Mouse (Mus musculus): ENCODE data around the gene Gga3. TPM values are rescaled to one million over a fixed set of nuclear protein-coding genes. Genes with fewer than 3 reads are reported as not detected.

The Gga3 gene
- polyA plus RNA-seq, 1 experiment from 2014 or later: 24.7 TPM

DNA sequence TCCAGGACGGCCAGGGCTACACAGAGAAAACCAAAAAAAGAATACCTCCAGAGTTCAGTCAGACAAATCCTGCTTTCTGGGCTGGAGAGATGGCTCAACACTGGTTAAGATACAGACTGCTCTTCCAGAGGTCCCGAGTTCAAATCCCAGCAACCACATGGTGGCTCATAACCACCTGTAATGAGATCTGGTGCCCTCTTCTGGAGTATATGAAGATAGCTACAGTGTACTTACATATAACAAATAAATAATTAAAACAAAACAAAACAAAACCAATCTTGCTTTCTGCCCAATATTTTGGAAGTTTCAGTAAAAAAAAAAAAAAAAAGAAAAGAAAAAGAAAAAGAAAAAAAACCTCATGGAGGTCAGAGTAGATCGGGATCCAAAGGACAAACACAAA, 8.6 kb downstream of the Gga3 start:
- Histone ChIP-seq H3K27me3 (ENCODE audit: control insufficient read depth, insufficient read depth, low read length) (no peaks in the 10 kb centered on the region), H3K4me3 (ENCODE audit: low read depth, low read length) (no peak overlapping the region), H3K27ac (ENCODE audit: low read depth, low read length) (no peak overlapping the region), H3K9ac (ENCODE audit: low read depth, low read length) (no peak overlapping the region), H3K9me3 (ENCODE audit: control insufficient read depth, low read length) (no peaks in the 10 kb centered on the region), H3K4me2 (replicated peaks; ENCODE audit: low read depth, low read length) (no peak overlapping the region), H3K4me1 (replicated peaks; ENCODE audit: control insufficient read depth, insufficient read depth, low read length) (no peaks in the 10 kb centered on the region), H3K36me3 (ENCODE audit: control insufficient read depth, insufficient read depth, low read length) (peaks cover 12% of the 10 kb centered on the region; the same call in 1 of the 2 replicates)
- 98% methylated on average over 3 of the region's 3 CpGs for WGBS
- ATAC-seq (ENCODE audit: low FRiP score) (no peak), DNase-seq (ENCODE audit: low spot score) (no peak)

DNA sequence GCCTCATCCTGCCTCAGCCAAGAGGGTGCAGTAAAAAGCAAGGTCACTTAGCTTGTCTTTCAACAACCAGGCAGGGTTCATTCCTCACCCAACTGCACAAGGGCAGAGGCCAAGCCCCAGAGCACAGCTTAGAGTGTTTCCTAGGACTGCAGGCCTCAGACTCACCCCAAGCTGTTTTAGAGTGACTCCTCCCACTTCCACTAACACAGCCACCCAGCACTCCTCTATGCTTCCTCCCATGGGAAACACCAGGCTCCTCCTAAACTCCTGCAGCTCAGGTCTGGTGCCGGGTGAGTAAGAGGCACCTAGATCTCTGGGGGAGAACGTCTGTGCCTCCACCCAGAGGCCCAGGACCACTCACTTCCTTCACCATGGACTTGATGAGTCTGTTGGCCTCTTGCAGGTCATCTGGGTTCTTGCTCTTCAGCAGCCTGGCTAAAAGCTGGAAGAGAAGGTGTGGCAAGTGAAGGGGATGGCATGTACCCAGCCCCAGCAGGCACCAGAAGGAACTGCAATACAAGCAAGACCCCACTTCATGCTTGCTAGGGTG, 13.2 kb downstream of the Gga3 start:
- Histone ChIP-seq H3K9ac (ENCODE audit: low read depth, low read length) (no peak overlapping the region), H3K4me1 (replicated peaks; ENCODE audit: control insufficient read depth, insufficient read depth, low read length) (no peaks in the 10 kb centered on the region), H3K4me3 (ENCODE audit: low read depth, low read length) (no peak overlapping the region), H3K27me3 (ENCODE audit: control insufficient read depth, insufficient read depth, low read length) (no peaks in the 10 kb centered on the region), H3K27ac (ENCODE audit: low read depth, low read length) (no peak overlapping the region), H3K36me3 (ENCODE audit: control insufficient read depth, insufficient read depth, low read length) (peaks cover 27% of the 10 kb centered on the region), H3K9me3 (ENCODE audit: control insufficient read depth, low read length) (no peaks in the 10 kb centered on the region), H3K4me2 (replicated peaks; ENCODE audit: low read depth, low read length) (no peak overlapping the region)
- no peak for ATAC-seq (ENCODE audit: low FRiP score)
- DNase-seq (ENCODE audit: low spot score): no peak
- 77% methylated on average over 2 of the region's 2 CpGs for WGBS

GRCm38 (mm10) chr11:115587984-115588383, 15.9 kb downstream of the Gga3 start:
- WGBS: 83% methylated on average over 9 of the region's 9 CpGs
- Histone ChIP-seq H3K4me3 (ENCODE audit: low read depth, low read length) (no peak overlapping the region), H3K9ac (ENCODE audit: low read depth, low read length) (no peak overlapping the region), H3K27me3 (ENCODE audit: control insufficient read depth, insufficient read depth, low read length) (no peaks in the 10 kb centered on the region), H3K27ac (ENCODE audit: low read depth, low read length) (no peak overlapping the region), H3K4me2 (replicated peaks; ENCODE audit: low read depth, low read length) (no peak overlapping the region), H3K9me3 (ENCODE audit: control insufficient read depth, low read length) (no peaks in the 10 kb centered on the region), H3K4me1 (replicated peaks; ENCODE audit: control insufficient read depth, insufficient read depth, low read length) (no peaks in the 10 kb centered on the region), H3K36me3 (ENCODE audit: control insufficient read depth, insufficient read depth, low read length) (peaks cover 35% of the 10 kb centered on the region)
- DNase-seq (ENCODE audit: low spot score): no peak
- ATAC-seq (ENCODE audit: low FRiP score): no peak

- DNase-seq (ENCODE audit: low spot score) (no peak), ATAC-seq (ENCODE audit: low FRiP score) (no peak)
- no peaks in the 10 kb centered on the region for H3K27me3 ChIP-seq (ENCODE audit: control insufficient read depth, insufficient read depth, low read length)
- H3K36me3 ChIP-seq (ENCODE audit: control insufficient read depth, insufficient read depth, low read length): peaks cover 36% of the 10 kb centered on the region
- H3K4me1 ChIP-seq (replicated peaks; ENCODE audit: control insufficient read depth, insufficient read depth, low read length): no peaks in the 10 kb centered on the region
- H3K9me3 ChIP-seq (ENCODE audit: control insufficient read depth, low read length): no peaks in the 10 kb centered on the region
- H3K9ac ChIP-seq (ENCODE audit: low read depth, low read length): no peak overlapping the region
- H3K4me2 ChIP-seq (replicated peaks; ENCODE audit: low read depth, low read length): no peak overlapping the region
- H3K27ac ChIP-seq (ENCODE audit: low read depth, low read length): no peak overlapping the region
- H3K4me3 ChIP-seq (ENCODE audit: low read depth, low read length): no peak overlapping the region
- 93% methylated on average over 9 of the region's 9 CpGs for WGBS
Measured at GRCm38 (mm10) chr11:115586403-115586802, 17.4 kb downstream of the Gga3 start.

GRCm38 (mm10) chr11:115585573-115586100, 18.2 kb downstream of the Gga3 start:
- ATAC-seq (ENCODE audit: low FRiP score) (no peak), DNase-seq (ENCODE audit: low spot score) (no peak)
- no peak overlapping the region for H3K4me3 ChIP-seq (ENCODE audit: low read depth, low read length)
- 90% methylated on average over 7 of the region's 7 CpGs for WGBS
- H3K36me3 ChIP-seq (ENCODE audit: control insufficient read depth, insufficient read depth, low read length): peaks cover 36% of the 10 kb centered on the region
- no peaks in the 10 kb centered on the region for H3K27me3 ChIP-seq (ENCODE audit: control insufficient read depth, insufficient read depth, low read length)
- no peaks in the 10 kb centered on the region for H3K4me1 ChIP-seq (replicated peaks; ENCODE audit: control insufficient read depth, insufficient read depth, low read length)
- H3K4me2 ChIP-seq (replicated peaks; ENCODE audit: low read depth, low read length): no peak overlapping the region
- H3K9me3 ChIP-seq (ENCODE audit: control insufficient read depth, low read length): no peaks in the 10 kb centered on the region
- no peak overlapping the region for H3K9ac ChIP-seq (ENCODE audit: low read depth, low read length)
- H3K27ac ChIP-seq (ENCODE audit: low read depth, low read length): no peak overlapping the region

- Histone ChIP-seq H3K36me3 (ENCODE audit: control insufficient read depth, insufficient read depth, low read length) (peaks cover 35% of the 10 kb centered on the region), H3K27ac (ENCODE audit: low read depth, low read length) (no peak overlapping the region), H3K4me2 (replicated peaks; ENCODE audit: low read depth, low read length) (no peak overlapping the region), H3K27me3 (ENCODE audit: control insufficient read depth, insufficient read depth, low read length) (no peaks in the 10 kb centered on the region), H3K4me3 (ENCODE audit: low read depth, low read length) (no peak overlapping the region), H3K9ac (ENCODE audit: low read depth, low read length) (no peak overlapping the region), H3K9me3 (ENCODE audit: control insufficient read depth, low read length) (no peaks in the 10 kb centered on the region), H3K4me1 (replicated peaks; ENCODE audit: control insufficient read depth, insufficient read depth, low read length) (no peaks in the 10 kb centered on the region)
- DNase-seq (ENCODE audit: low spot score): no peak
- no peak for ATAC-seq (ENCODE audit: low FRiP score)
- 90% methylated on average over 10 of the region's 10 CpGs for WGBS
Measured at GRCm38 (mm10) chr11:115584376-115585073, 19.3 kb downstream of the Gga3 start.

- no peaks in the 10 kb centered on the region for H3K27me3 ChIP-seq (ENCODE audit: control insufficient read depth, insufficient read depth, low read length)
- H3K9me3 ChIP-seq (ENCODE audit: control insufficient read depth, low read length): no peaks in the 10 kb centered on the region
- H3K4me1 ChIP-seq (replicated peaks; ENCODE audit: control insufficient read depth, insufficient read depth, low read length): no peaks in the 10 kb centered on the region
- H3K9ac ChIP-seq (ENCODE audit: low read depth, low read length): no peak overlapping the region
- H3K4me2 ChIP-seq (replicated peaks; ENCODE audit: low read depth, low read length): no peak overlapping the region
- ATAC-seq (ENCODE audit: low FRiP score) (no peak), DNase-seq (ENCODE audit: low spot score) (no peak)
- H3K36me3 ChIP-seq (ENCODE audit: control insufficient read depth, insufficient read depth, low read length): peaks cover 31% of the 10 kb centered on the region
- no peak overlapping the region for H3K27ac ChIP-seq (ENCODE audit: low read depth, low read length)
- 88% methylated on average over 10 of the region's 10 CpGs for WGBS
- no peak overlapping the region for H3K4me3 ChIP-seq (ENCODE audit: low read depth, low read length)
Measured at GRCm38 (mm10) chr11:115582913-115583606, 20.8 kb downstream of the Gga3 start.

DNA sequence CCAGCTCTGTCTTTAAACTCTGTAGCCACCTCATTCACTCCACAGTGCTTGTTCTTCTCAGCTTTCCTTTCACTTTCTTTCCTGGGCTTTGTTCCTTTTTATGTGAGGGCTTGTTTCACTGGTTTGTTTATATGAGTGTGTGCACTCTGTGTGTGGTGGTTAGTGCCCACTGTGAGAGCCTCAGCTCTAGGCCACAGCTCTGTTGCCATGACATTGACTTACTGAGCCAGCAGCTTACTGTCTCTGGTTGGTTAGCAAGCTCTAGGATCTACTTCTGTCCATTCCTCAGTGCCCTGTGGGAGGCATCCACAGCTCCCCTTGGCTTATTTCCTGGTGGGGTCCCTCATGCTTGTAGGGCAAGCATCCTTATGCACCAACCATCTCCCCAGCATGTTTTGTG, 24.8 kb downstream of the Gga3 start:
- H3K9ac ChIP-seq (ENCODE audit: low read depth, low read length): no peak overlapping the region
- no peaks in the 10 kb centered on the region for H3K9me3 ChIP-seq (ENCODE audit: control insufficient read depth, low read length)
- no peak overlapping the region for H3K4me3 ChIP-seq (ENCODE audit: low read depth, low read length)
- no peaks in the 10 kb centered on the region for H3K4me1 ChIP-seq (replicated peaks; ENCODE audit: control insufficient read depth, insufficient read depth, low read length)
- no peak overlapping the region for H3K4me2 ChIP-seq (replicated peaks; ENCODE audit: low read depth, low read length)
- H3K36me3 ChIP-seq (ENCODE audit: control insufficient read depth, insufficient read depth, low read length): peaks cover 15% of the 10 kb centered on the region
- no peaks in the 10 kb centered on the region for H3K27me3 ChIP-seq (ENCODE audit: control insufficient read depth, insufficient read depth, low read length)
- H3K27ac ChIP-seq (ENCODE audit: low read depth, low read length): no peak overlapping the region
- ATAC-seq (ENCODE audit: low FRiP score) (no peak), DNase-seq (ENCODE audit: low spot score) (no peak)
